Mouse (Mus musculus): ENCODE data around the gene Hpn. TPM values are rescaled to one million over a fixed set of nuclear protein-coding genes. Genes with fewer than 3 reads are reported as not detected.

Hpn gene
- polyA plus RNA-seq, 1 experiment, result not detected

DNA sequence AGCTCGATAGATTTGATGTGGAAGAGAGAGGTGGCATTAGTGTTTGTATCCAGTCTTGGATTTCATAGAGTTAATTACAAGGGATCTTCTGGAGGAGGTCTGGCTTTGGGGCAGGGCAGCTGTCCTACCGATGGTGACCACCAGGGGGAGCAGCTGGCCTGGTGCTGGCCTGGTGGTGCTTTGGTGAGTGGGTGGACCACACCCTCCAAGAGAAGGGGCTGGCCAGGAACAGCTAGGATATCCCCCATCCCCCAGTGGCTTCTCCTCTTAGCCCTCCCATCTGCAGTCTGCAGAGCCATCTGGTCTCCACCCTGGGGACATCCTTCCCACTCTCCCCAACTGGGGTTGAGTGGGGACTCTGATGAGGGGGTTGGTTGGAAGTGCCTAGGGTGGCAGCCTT is 56.0 kb downstream of the Hpn start, which contains the start of gene Lgi4:
Gene Lgi4 (plus strand): TSS at position 235 of the 400 bp plus-strand sequence.
- Histone ChIP-seq H3K4me1 (ENCODE audit: control insufficient read depth, insufficient read depth, low read length) (peaks cover 5% of the 10 kb centered on the region), H3K4me3 (ENCODE audit: insufficient read depth, low read depth, low read length) (0 out of 2 replicates have a peak within 1 kb of the TSS, but pooled peaks have one; percentile 2), H3K27ac (ENCODE audit: insufficient read depth, low read depth, low read length) (0 out of 2 replicates have a peak within 1 kb of the TSS, but pooled peaks have one; percentile 31)
- 10% methylated on average over 2 of the region's 2 CpGs for WGBS
- no peak for TF ChIP-seq POLR2A (IDR thresholded peaks at IDR 0.05; ENCODE audit: insufficient read depth, low read depth, low read length)
- TF ChIP-seq CTCF (IDR thresholded peaks at IDR 0.05; ENCODE audit: insufficient read depth, low read depth, low read length), result peak; percentile 85

DNA sequence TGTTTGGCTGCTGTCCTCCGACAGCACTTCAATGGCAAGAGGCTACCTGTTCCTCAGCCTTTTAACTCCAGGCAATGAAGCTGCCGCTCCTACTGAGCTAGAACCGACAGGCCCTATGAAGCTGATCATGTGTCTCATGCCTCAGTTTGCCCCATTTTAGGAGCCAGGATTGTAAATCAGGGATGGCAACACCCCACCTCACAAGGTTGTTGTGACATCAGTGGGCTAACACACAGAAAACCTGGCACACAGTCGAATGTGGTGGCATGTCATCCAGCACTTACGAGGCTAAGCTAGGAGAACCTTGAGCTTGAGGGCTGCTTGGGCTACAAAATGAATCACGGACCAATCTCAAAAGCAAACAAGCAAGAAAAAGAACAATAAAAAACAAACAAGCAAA is 56.9 kb downstream of the Hpn start:
- no peak overlapping the region for H3K27ac ChIP-seq (ENCODE audit: insufficient read depth, low read depth, low read length)
- 92% methylated on average over 6 of the region's 6 CpGs for WGBS

DNA sequence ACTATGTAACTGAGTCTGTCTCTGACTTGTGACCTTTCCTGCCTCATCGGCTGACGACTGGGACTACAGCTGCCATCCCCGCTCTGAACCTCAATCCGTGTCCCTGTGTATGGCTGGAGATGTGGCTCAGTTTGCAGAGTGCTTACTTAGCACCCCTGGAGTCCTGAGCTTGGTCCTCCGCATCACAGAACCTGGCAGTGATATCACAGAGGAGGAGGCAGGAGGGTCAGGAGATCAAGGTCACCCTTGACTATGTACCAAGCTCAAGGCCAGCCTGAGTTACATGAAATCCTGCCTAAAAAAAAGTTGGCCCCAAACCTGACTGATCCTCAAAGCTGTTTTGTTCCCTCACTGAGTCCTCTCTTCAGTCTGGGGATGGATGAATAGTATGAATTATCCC is 57.4 kb downstream of the Hpn start:
- no peak overlapping the region for H3K4me3 ChIP-seq (ENCODE audit: insufficient read depth, low read depth, low read length)
- H3K4me1 ChIP-seq (ENCODE audit: control insufficient read depth, insufficient read depth, low read length), result peaks cover 12% of the 10 kb centered on the region
- WGBS, result 86% methylated on average over 5 of the region's 5 CpGs
- H3K27ac ChIP-seq (ENCODE audit: insufficient read depth, low read depth, low read length), result no peak overlapping the region
- no peak for TF ChIP-seq CTCF (IDR thresholded peaks at IDR 0.05; ENCODE audit: insufficient read depth, low read depth, low read length)
- no peak for TF ChIP-seq POLR2A (IDR thresholded peaks at IDR 0.05; ENCODE audit: insufficient read depth, low read depth, low read length)

More for the DNA sequence above, 56.9 kb downstream of the Hpn start:
- Histone ChIP-seq H3K4me1 (ENCODE audit: control insufficient read depth, insufficient read depth, low read length) (peaks cover 7% of the 10 kb centered on the region), H3K4me3 (ENCODE audit: insufficient read depth, low read depth, low read length) (no peak overlapping the region)
- TF ChIP-seq POLR2A (IDR thresholded peaks at IDR 0.05; ENCODE audit: insufficient read depth, low read depth, low read length), result no peak
- no peak for TF ChIP-seq CTCF (IDR thresholded peaks at IDR 0.05; ENCODE audit: insufficient read depth, low read depth, low read length)

DNA sequence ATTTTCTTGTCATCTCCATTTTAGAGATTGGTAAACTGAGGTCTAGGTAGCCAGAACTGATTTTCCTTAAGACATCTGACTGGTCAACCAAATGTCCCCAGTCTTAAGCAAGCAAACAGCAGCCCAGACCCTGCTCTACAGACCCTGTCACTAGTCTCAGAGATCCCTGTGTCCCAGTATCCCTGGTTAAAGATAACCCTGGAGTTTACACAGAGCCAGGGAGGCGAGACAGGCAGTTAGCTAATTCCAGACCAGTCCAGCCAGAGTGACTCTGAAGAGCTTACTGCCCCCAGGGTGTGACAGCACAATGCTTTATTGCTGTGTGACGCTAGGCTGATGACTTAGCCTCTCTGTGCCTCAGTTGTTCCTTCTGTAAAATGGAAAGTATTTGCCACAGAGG is 58.0 kb downstream of the Hpn start, which contains the start of gene Fxyd1:
Gene Fxyd1 (minus strand): TSS at position 129 of the 400 bp plus-strand sequence.
- WGBS, result 98% methylated on average over 2 of the region's 2 CpGs
- H3K4me3 ChIP-seq (ENCODE audit: insufficient read depth, low read depth, low read length), result no peak within 1 kb of the TSS

DNA sequence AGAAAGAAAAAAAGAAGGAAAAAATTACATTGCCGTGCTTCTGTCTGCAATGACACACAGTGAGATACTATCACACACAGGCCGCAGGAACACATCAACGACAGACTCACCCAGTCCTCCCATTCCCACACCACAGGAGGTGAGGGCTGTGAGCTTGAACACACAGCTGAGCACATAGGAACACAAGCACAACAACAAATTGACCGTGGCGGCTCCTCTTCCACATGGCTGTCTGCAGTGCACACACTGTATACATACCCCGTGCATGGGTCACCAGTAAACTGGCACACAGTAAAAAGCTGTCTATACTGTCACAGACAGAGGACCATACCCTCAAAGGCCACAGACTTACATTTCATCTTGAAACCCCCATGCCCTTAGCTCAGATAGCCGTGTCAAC is 58.6 kb downstream of the Hpn start:
- H3K27ac ChIP-seq (ENCODE audit: insufficient read depth, low read depth, low read length), result no peak overlapping the region
- no peak overlapping the region for H3K4me3 ChIP-seq (ENCODE audit: insufficient read depth, low read depth, low read length)
- TF ChIP-seq CTCF (IDR thresholded peaks at IDR 0.05; ENCODE audit: insufficient read depth, low read depth, low read length) (no peak), POLR2A (IDR thresholded peaks at IDR 0.05; ENCODE audit: insufficient read depth, low read depth, low read length) (no peak)
- 89% methylated on average over 7 of the region's 7 CpGs for WGBS
- peaks cover 24% of the 10 kb centered on the region for H3K4me1 ChIP-seq (ENCODE audit: control insufficient read depth, insufficient read depth, low read length)

More for the DNA sequence above, 58.0 kb downstream of the Hpn start, which contains the start of gene Fxyd1:
- Histone ChIP-seq H3K4me1 (ENCODE audit: control insufficient read depth, insufficient read depth, low read length) (peaks cover 18% of the 10 kb centered on the region), H3K27ac (ENCODE audit: insufficient read depth, low read depth, low read length) (no peak within 1 kb of the TSS)
- TF ChIP-seq POLR2A (IDR thresholded peaks at IDR 0.05; ENCODE audit: insufficient read depth, low read depth, low read length), result no peak
- no peak for TF ChIP-seq CTCF (IDR thresholded peaks at IDR 0.05; ENCODE audit: insufficient read depth, low read depth, low read length)

DNA sequence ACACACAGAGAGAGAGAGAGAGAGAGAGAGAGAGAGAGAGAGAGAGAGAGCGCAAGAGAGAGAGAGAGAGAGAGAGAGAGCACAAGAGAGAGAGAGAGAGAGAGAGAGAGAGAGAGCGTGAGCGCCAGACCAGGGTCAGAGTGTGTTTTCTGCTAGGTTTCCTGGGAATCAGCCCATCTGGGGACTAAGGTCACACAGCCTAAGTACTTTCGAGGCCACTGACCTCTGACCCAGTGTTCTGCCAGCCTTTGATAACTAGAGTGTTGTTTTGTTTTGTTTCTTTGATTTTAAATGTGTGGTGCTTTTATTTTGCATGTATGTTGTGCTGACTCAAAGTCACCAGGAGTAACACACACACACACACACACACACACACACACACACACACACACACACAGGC is 59.2 kb downstream of the Hpn start:
- Histone ChIP-seq H3K4me3 (ENCODE audit: insufficient read depth, low read depth, low read length) (no peak overlapping the region), H3K4me1 (ENCODE audit: control insufficient read depth, insufficient read depth, low read length) (peaks cover 29% of the 10 kb centered on the region), H3K27ac (ENCODE audit: insufficient read depth, low read depth, low read length) (no peak overlapping the region)
- 81% methylated on average over 3 of the region's 4 CpGs for WGBS
- TF ChIP-seq POLR2A (IDR thresholded peaks at IDR 0.05; ENCODE audit: insufficient read depth, low read depth, low read length) (no peak), CTCF (IDR thresholded peaks at IDR 0.05; ENCODE audit: insufficient read depth, low read depth, low read length) (no peak)

DNA sequence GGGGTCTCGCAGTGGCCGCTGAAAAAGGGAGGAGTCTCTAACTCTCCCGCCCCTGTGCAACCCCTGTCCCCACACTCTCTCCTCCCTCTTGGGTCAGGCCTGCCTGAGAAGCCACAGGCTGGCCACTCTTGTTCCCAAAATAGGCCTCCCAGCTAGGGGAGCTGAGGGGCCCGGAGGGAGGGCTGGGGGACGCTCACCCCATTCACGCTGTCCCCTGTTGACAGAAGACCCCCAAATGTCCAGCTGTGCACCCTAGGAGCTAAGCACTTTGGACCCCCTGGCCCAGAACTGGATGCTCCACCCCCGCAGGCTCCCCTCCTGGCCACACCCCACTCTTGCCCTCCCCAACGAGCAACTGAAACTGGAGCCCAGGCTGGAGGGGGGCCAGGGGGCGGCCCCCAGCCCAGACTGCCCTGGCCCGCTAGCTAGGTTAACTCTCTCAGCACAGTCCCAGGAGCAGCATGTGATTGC is 59.7 kb downstream of the Hpn start:
- WGBS, result 38% methylated on average over 10 of the region's 10 CpGs
- H3K4me3 ChIP-seq (ENCODE audit: insufficient read depth, low read depth, low read length), result peak overlapping the region; percentile 25; the same call in 1 of the 2 replicates
- TF ChIP-seq CTCF (IDR thresholded peaks at IDR 0.05; ENCODE audit: insufficient read depth, low read depth, low read length) (no peak), POLR2A (IDR thresholded peaks at IDR 0.05; ENCODE audit: insufficient read depth, low read depth, low read length) (no peak)

DNA sequence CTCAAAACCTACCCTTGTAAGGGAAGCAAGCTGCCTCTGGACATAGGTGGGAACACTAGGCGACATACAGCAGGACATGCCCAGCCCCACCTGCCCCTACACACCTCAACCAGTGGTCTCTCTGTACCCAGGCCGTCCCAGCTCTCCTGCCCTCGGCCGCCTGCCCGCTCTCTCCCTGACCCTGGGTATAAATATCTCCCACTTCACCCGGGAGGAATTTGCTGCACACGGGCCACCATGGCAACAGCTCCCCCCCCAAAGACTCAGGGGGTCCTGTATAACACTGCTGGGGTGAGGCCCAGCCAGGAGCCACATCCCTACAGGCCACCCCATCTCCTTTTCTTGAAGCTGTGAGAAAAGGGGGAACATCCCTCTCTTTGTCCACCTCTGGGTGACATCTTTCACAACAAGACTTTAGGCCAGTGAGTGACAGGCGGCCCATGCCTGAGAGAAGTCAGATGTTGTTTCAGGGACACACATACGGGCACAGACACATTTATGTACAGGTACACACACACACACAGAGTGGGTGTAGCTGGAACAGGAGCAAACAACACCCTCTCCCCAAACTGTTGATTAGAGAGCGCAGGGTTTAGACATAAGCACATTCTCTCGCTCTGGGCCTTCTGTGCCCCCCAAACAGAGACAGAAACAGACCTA is 60.3 kb downstream of the Hpn start:
- no peak for TF ChIP-seq POLR2A (IDR thresholded peaks at IDR 0.05; ENCODE audit: insufficient read depth, low read depth, low read length)
- no peak for TF ChIP-seq CTCF (IDR thresholded peaks at IDR 0.05; ENCODE audit: insufficient read depth, low read depth, low read length)
- WGBS, result 69% methylated on average over 11 of the region's 11 CpGs
- peak overlapping the region; percentile 66 for H3K27ac ChIP-seq (ENCODE audit: insufficient read depth, low read depth, low read length)

More for the DNA sequence above, 59.7 kb downstream of the Hpn start:
- H3K27ac ChIP-seq (ENCODE audit: insufficient read depth, low read depth, low read length), result no peak overlapping the region
- peaks cover 32% of the 10 kb centered on the region for H3K4me1 ChIP-seq (ENCODE audit: control insufficient read depth, insufficient read depth, low read length)

DNA sequence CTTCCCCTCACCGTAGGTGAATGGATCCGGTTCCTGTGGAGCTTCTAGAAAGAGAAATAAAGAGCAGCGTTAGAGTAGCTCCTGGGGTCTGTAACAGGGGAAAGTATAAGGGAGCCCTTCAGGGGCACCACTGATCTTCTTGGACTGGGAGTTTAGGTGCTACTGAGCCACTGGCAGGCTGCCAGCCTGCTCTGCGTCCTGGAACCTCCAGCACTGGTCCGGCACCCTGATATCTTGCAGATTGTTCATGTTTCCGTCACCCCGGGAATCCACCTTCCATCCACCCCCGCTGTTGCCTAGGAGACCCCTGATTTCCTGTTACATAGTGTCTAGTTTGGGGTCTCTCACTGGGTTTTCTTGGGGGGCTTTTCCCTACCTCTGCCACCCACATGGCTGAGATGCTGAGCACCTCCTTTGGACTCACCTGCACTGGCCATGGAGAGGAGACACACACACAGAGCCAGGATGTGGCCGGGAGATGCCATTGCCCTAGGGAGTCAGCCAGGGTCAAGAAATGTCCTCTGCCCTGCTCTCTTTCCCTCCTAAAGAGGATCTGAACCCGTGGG is 61.1 kb downstream of the Hpn start:
- Histone ChIP-seq H3K27ac (ENCODE audit: insufficient read depth, low read depth, low read length) (peak overlapping the region; percentile 66; the same call in 1 of the 2 replicates), H3K4me1 (ENCODE audit: control insufficient read depth, insufficient read depth, low read length) (peaks cover 37% of the 10 kb centered on the region), H3K4me3 (ENCODE audit: insufficient read depth, low read depth, low read length) (0 out of 2 replicates have a peak overlapping the region, but pooled peaks have one; percentile 15)
- TF ChIP-seq CTCF (IDR thresholded peaks at IDR 0.05; ENCODE audit: insufficient read depth, low read depth, low read length), result no peak
- TF ChIP-seq POLR2A (IDR thresholded peaks at IDR 0.05; ENCODE audit: insufficient read depth, low read depth, low read length), result no peak
- 51% methylated on average over 10 of the region's 10 CpGs for WGBS

More for the DNA sequence above, 60.3 kb downstream of the Hpn start:
- peaks cover 37% of the 10 kb centered on the region for H3K4me1 ChIP-seq (ENCODE audit: control insufficient read depth, insufficient read depth, low read length)
- H3K4me3 ChIP-seq (ENCODE audit: insufficient read depth, low read depth, low read length), result peak overlapping the region; percentile 25
